In the genomic region with DNA sequence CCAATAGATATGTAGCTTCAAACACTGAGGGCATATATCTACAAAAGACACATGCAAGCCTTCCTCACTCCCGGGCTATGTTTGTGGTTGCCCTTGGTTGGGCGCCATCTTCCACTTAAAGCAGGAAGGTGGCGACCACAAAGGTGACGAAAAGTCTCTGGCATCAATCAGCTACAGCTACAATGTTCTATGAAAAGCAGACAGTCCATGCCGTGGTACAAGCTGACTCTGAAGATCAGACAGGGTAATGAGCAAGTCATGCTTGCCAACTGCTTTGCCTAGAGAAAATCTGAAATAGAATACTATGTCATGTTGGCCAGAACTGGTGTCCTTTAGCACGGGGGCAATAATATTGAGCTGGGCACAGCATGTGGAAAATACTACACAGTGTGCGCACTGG, we compare ENCODE assay signal across 16 mouse cellular contexts. TPM values are rescaled to one million over a fixed set of nuclear protein-coding genes. Genes with fewer than 3 reads are reported as not detected.
DNase-seq lines count a peak whose midpoint lies in the region; ATAC-seq and TF ChIP-seq lines count a peak whose summit lies in the region.
"Had no signal": no experiment of that assay in that cellular context is flagged by ENCODE, and none has a peak within 500 bp of the region (broad histone marks: within the 10 kb centered on the region; RNA-seq: fewer than 3 reads in every experiment).

No protein-coding gene starts in this region.

- no peak overlapping the region for H3K9ac ChIP-seq in heart, adult 2 months (ENCODE audit: low read depth, low read length)
- H3K9ac ChIP-seq in heart, postnatal 0 days (replicated peaks; ENCODE audit: low read depth, low read length) = no peak overlapping the region
- no peak overlapping the region for H3K9ac ChIP-seq in midbrain, embryonic 16.5 days (ENCODE audit: low read depth, low read length)
- H3K9ac ChIP-seq: embryonic facial prominence, embryonic 15.5 days; forebrain, embryonic 15.5 days; hindbrain, embryonic 12.5 days; lung, embryonic 14.5 days had no signal

- no peak overlapping the region for H3K4me3 ChIP-seq in heart, adult 2 months
- no peak overlapping the region for H3K4me3 ChIP-seq in heart, postnatal 0 days (ENCODE audit: low read depth, low read length)
- H3K4me3 ChIP-seq in midbrain, embryonic 16.5 days (ENCODE audit: low read depth, low read length) = no peak overlapping the region
- H3K4me3 ChIP-seq: embryonic facial prominence, embryonic 15.5 days; forebrain, embryonic 15.5 days; hindbrain, embryonic 12.5 days; megakaryocyte, embryonic 14.5 days had no signal

- H3K36me3 ChIP-seq in heart, adult 2 months (ENCODE audit: control insufficient read depth, insufficient read depth, low read length) = no peaks in the 10 kb centered on the region
- no peaks in the 10 kb centered on the region for H3K36me3 ChIP-seq in heart, postnatal 0 days (replicated peaks; ENCODE audit: control insufficient read depth, insufficient read depth, low read length)
- H3K36me3 ChIP-seq in midbrain, embryonic 16.5 days (ENCODE audit: control insufficient read depth, insufficient read depth, low read length) = no peaks in the 10 kb centered on the region
- H3K36me3 ChIP-seq: embryonic facial prominence, embryonic 15.5 days; forebrain, embryonic 15.5 days; hindbrain, embryonic 12.5 days had no signal

- H3K27ac ChIP-seq in heart, adult 2 months = peak overlapping the region; percentile 85
- peak overlapping the region; percentile 87 for H3K27ac ChIP-seq in heart, postnatal 0 days (ENCODE audit: low read depth)
- H3K27ac ChIP-seq in midbrain, embryonic 16.5 days (ENCODE audit: low read length) = no peak overlapping the region
- H3K27ac ChIP-seq: embryonic facial prominence, embryonic 15.5 days; forebrain, embryonic 15.5 days; hindbrain, embryonic 12.5 days had no signal

- peak; percentile 88 for TF ChIP-seq EP300 in heart, adult 2 months (IDR thresholded peaks at IDR 0.05; ENCODE audit: insufficient read depth, low read depth, low read length)
- peak; percentile 94 for TF ChIP-seq EP300 in heart, postnatal 0 days (IDR thresholded peaks at IDR 0.05; ENCODE audit: low read depth)

- no peaks in the 10 kb centered on the region for H3K27me3 ChIP-seq in heart, adult 2 months (ENCODE audit: control insufficient read depth, insufficient read depth, low read length)
- H3K27me3 ChIP-seq in heart, postnatal 0 days (ENCODE audit: control insufficient read depth, insufficient read depth, low read length) = no peaks in the 10 kb centered on the region
- H3K27me3 ChIP-seq in midbrain, embryonic 16.5 days (ENCODE audit: control insufficient read depth, insufficient read depth, low read depth, low read length) = no peaks in the 10 kb centered on the region
- H3K27me3 ChIP-seq: embryonic facial prominence, embryonic 15.5 days; forebrain, embryonic 15.5 days; hindbrain, embryonic 12.5 days; megakaryocyte, embryonic 14.5 days had no signal

- peak; percentile 97 for ATAC-seq in heart, postnatal 0 days (ENCODE audit: insufficient read depth, low read depth)
- ATAC-seq in midbrain, embryonic 16.5 days = no peak
- ATAC-seq: forebrain, embryonic 15.5 days had no signal

- peak; percentile 10 to 14 for DNase-seq in gastrocnemius, adult 8-10 months (ENCODE audit: low spot score in 2 of 2)
- peak; percentile 51 to 74 for DNase-seq in heart, adult 2 months
- DNase-seq in heart, postnatal 0 days (ENCODE audit: low spot score) = peak; percentile 94
- DNase-seq in skeletal muscle tissue, adult 2 months (ENCODE audit: low read depth, low spot score) = peak; percentile 69
- no peak for DNase-seq in right cerebral cortex, postnatal 25 days
- no peak for DNase-seq in left cerebral cortex, adult 11 months (ENCODE audit: low spot score)
- no peak for DNase-seq in left cerebral cortex, postnatal 4 days
- DNase-seq: cerebellum, adult 11-12 months; kidney, adult 11 months; liver; lung, embryonic 14.5 days had no signal

- TF ChIP-seq POLR2A in heart, adult 2 months (IDR thresholded peaks at IDR 0.05; ENCODE audit: insufficient read depth, low read depth, low read length) = peak; percentile 32; the same call in 1 of the 2 replicates

- 0 out of 2 replicates have a peak, but pooled peaks cover 2% of the 10 kb centered on the region for H3K9me3 ChIP-seq in heart, postnatal 0 days (replicated peaks; ENCODE audit: control insufficient read depth, low read length)
- no peaks in the 10 kb centered on the region for H3K9me3 ChIP-seq in midbrain, embryonic 16.5 days (replicated peaks; ENCODE audit: control insufficient read depth, low read length, poor library complexity, severe bottlenecking)
- H3K9me3 ChIP-seq: embryonic facial prominence, embryonic 15.5 days; forebrain, embryonic 15.5 days; hindbrain, embryonic 12.5 days; megakaryocyte, embryonic 14.5 days had no signal

- 41% methylated on average over 7 of the region's 7 CpGs for WGBS in heart, adult 2 months
- WGBS in heart, postnatal 0 days = 30% methylated on average over 7 of the region's 7 CpGs
- WGBS in midbrain, embryonic 16.5 days = 91% methylated on average over 7 of the region's 7 CpGs

- H3K4me1 ChIP-seq in heart, adult 2 months (ENCODE audit: control insufficient read depth, insufficient read depth, low read length) = no peaks in the 10 kb centered on the region; the same call in 1 of the 2 replicates
- H3K4me1 ChIP-seq in heart, postnatal 0 days (ENCODE audit: control insufficient read depth, insufficient read depth) = no peaks in the 10 kb centered on the region
- H3K4me1 ChIP-seq in midbrain, embryonic 16.5 days (ENCODE audit: control insufficient read depth, insufficient read depth, low read length) = no peaks in the 10 kb centered on the region
- H3K4me1 ChIP-seq: embryonic facial prominence, embryonic 15.5 days; forebrain, embryonic 15.5 days; hindbrain, embryonic 12.5 days had no signal

- H3K79me2 ChIP-seq in heart, adult 2 months (replicated peaks; ENCODE audit: control insufficient read depth, insufficient read depth, low read length) = no peaks in the 10 kb centered on the region

- H3K4me2 ChIP-seq in heart, postnatal 0 days (ENCODE audit: low read depth, low read length) = no peak overlapping the region
- H3K4me2 ChIP-seq in midbrain, embryonic 16.5 days (ENCODE audit: low read length) = no peak overlapping the region
- H3K4me2 ChIP-seq: embryonic facial prominence, embryonic 15.5 days; forebrain, embryonic 15.5 days; hindbrain, embryonic 12.5 days; lung, embryonic 14.5 days had no signal

- intact Hi-C loops in heart, adult 2 months (cut with DNase I) = no loop called here
- intact Hi-C loops in left cerebral cortex, postnatal 4 days (cut with DNase I) = no loop called here

- no peak for TF ChIP-seq CTCF in heart, adult 2 months (IDR thresholded peaks at IDR 0.05)
- no peak for TF ChIP-seq CTCF in heart, postnatal 0 days (IDR thresholded peaks at IDR 0.05; ENCODE audit: low read depth)

RNA-seq across cellular contexts. Expression of gene Sltm, which starts 18.2 kb away (rescaled TPM):
- 10 to 100 TPM; 11.6 to 16.1 (median 14.6) TPM for total RNA-seq in gastrocnemius, adult 8-10 months (2022)
- total RNA-seq in heart, adult 2 months (2021) = 10 to 100 TPM; 20.9 to 21.9 TPM
- 6.4 and 8.9 TPM in 2 replicates for polyA plus RNA-seq in heart, adult 2 months (2012; rRNA removed)
- 19.0 and 23.0 TPM in 2 replicates for total RNA-seq in heart, postnatal 0 days (2014; rRNA removed; ENCODE audit: low replicate concordance)
- polyA plus RNA-seq in heart, postnatal 0 days (2015; fragmentation: Nextera tagmentation; extraction: Ambion mirVana) = 23.9 and 24.2 TPM in 2 replicates
- polyA plus RNA-seq in midbrain, embryonic 16.5 days (2015; fragmentation: Nextera tagmentation; extraction: Ambion mirVana) = 63.2 and 66.2 TPM in 2 replicates
- 10 to 100 TPM; 65.0 to 72.0 TPM for total RNA-seq in left cerebral cortex, postnatal 4 days (2021)

RNA-seq across cellular contexts. Expression of gene Rnf111, which starts 20.8 kb away (rescaled TPM):
- 10 to 100 TPM in 3 of 4 experiments, 1 to 10 TPM in 1; 9.9 to 13.2 (median 11.0) TPM for total RNA-seq in gastrocnemius, adult 8-10 months (2022)
- 10 to 100 TPM; 19.4 to 19.8 TPM for total RNA-seq in heart, adult 2 months (2021)
- 25.2 and 25.7 TPM in 2 replicates for polyA plus RNA-seq in heart, adult 2 months (2012; rRNA removed)
- total RNA-seq in heart, postnatal 0 days (2014; rRNA removed; ENCODE audit: low replicate concordance) = 26.8 and 39.7 TPM in 2 replicates
- 11.0 and 12.0 TPM in 2 replicates for polyA plus RNA-seq in heart, postnatal 0 days (2015; fragmentation: Nextera tagmentation; extraction: Ambion mirVana)
- polyA plus RNA-seq in midbrain, embryonic 16.5 days (2015; fragmentation: Nextera tagmentation; extraction: Ambion mirVana) = 28.9 and 32.7 TPM in 2 replicates
- total RNA-seq in left cerebral cortex, postnatal 4 days (2021) = 10 to 100 TPM; 43.3 to 47.0 TPM

Comparison
In these comparisons a context has a peak if more than half of its experiments do, and no peak if none do; other contexts are left out.
1. DNase-seq: peak in gastrocnemius, adult 8-10 months (2 of 2), heart, adult 2 months (2 of 2), heart, postnatal 0 days (single experiment) and skeletal muscle tissue, adult 2 months (single experiment); none in right cerebral cortex, postnatal 25 days (single experiment), left cerebral cortex, adult 11 months (single experiment) and left cerebral cortex, postnatal 4 days (single experiment).